Mouse (Mus musculus) lung, adult 2 months (tissue): Measurements from ENCODE around the gene Tcerg1l.

Experiments used
- CTCF ChIP-seq: fragments of 200-500 bp; IDR thresholded peaks from 2 replicates; pipeline ENCODE4 v1.5.1; 2011; ENCODE audit warnings: mild to moderate bottlenecking, low read length, control low read depth; ENCODE audit not compliant: insufficient read depth
- POLR2A ChIP-seq: fragments of 200-500 bp; IDR thresholded peaks from 2 replicates; pipeline ENCODE4 v1.6.1; 2011; ENCODE audit warnings: low read depth, mild to moderate bottlenecking, control low read depth, low read length, borderline replicate concordance; ENCODE audit errors: extremely low read depth

DNA sequence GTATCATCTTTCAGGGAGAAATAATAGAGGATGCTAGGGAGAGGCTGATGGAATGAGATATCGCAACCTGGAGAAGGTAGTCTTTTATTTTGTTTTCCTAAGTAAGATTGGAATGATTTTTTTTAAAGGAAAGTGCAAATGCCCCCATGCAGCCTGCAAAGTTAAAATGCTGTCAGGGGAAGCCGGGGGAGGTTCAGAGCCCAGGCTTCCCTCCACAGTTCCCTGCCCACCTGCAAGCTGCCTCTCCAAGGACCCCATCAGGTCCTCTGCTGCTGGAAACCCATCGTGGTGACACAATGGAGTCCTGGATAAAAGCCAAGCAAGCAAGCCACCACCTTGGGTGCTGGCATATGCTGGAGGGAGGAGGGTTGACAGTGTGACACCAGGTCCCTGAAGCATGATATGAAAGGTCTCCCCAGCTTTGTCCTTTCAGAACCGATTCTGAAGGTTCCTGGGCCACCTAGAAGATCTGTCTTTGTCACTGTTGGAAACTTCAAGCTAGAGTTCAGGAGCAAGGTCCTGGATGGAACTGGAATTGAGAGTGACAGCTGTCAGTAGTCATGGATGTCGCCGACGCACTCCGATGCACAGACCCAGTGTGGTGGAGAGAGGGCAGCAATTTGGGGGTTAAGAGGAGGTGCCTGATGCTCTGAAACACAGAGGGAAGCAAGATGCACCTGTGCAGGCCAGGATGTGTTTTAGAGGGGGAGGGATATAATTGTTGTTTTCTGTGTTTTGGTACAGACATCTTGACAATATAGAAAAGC, 3.2 kb upstream of the Tcerg1l start:
- TF ChIP-seq CTCF, result no peak
- TF ChIP-seq POLR2A, result no peak
